Mouse (Mus musculus) left cerebral cortex, adult 2 months (tissue): ENCODE results near the gene Prkar1b. TPM values are rescaled to one million over a fixed set of nuclear protein-coding genes. Genes with fewer than 3 reads are reported as not detected.
A peak's percentile ranks its signal among the peaks of the same experiment; 100 is the strongest.

Experiments used
- DNase-seq, 2 experiments: peaks; one replicate each; pipeline ENCODE4 v3.0.0; 2021 to 2022; ENCODE audit warnings: low spot score in 2 of 2, mixed read lengths in 1 of 2; ENCODE audit errors: extremely low spot score in 1 of 2
- H3K27ac ChIP-seq: fragments of 200-600 bp; 2 replicates; pipeline ENCODE4 v1.8.1; 2022
- H3K4me3 ChIP-seq: fragments of 200-600 bp; 2 replicates; pipeline ENCODE4 v1.8.1; 2022
- CTCF ChIP-seq: fragments of 200-600 bp; IDR thresholded peaks from 2 replicates; pipeline ENCODE4 v1.8.1; 2022; ENCODE audit warnings: antibody characterized with exemption, mild to moderate bottlenecking, moderate library complexity
- intact Hi-C: fragments of 180-260 bp; cut with DNase I; formaldehyde crosslinking; loops from one replicate; pipeline ENCODE4 v1.15.1; 2025
- total RNA-seq, 2 experiments: library from RNA; stranded (reverse); gene quantifications; 2 replicates each; pipeline ENCODE4 v1.2.3; 2021

Prkar1b gene
- total RNA-seq, 2 experiments from 2014 or later, result 767 to 781 TPM

- peak; percentile 82 for TF ChIP-seq CTCF
- Histone ChIP-seq H3K4me3 (no peak overlapping the region), H3K27ac (no peak overlapping the region)
- DNase-seq, result peak; percentile 59 to 76
- intact Hi-C loops, result loop anchor here (2.0 kb wide), 1 partner anchor 104 kb away; no protein-coding TSS in a partner anchor
Measured at GRCm38 (mm10) chr5:139075125-139075524, 74.7 kb downstream of the Prkar1b start.

GRCm38 (mm10) chr5:139073977-139074376 lies 75.8 kb downstream of the Prkar1b start:
- TF ChIP-seq CTCF, result no peak
- no peak overlapping the region for H3K27ac ChIP-seq
- intact Hi-C loops, result loop anchor here (2.0 kb wide), 1 partner anchor 105 kb away; no protein-coding TSS in a partner anchor
- no peak overlapping the region for H3K4me3 ChIP-seq
- no peak for DNase-seq

GRCm38 (mm10) chr5:139072866-139073265 lies 76.9 kb downstream of the Prkar1b start:
- Histone ChIP-seq H3K4me3 (no peak overlapping the region), H3K27ac (no peak overlapping the region)
- intact Hi-C loops, result no loop called here
- TF ChIP-seq CTCF, result no peak
- DNase-seq, result no peak

- H3K27ac ChIP-seq, result no peak overlapping the region
- DNase-seq, result no peak
- intact Hi-C loops, result no loop called here
- no peak for TF ChIP-seq CTCF
- H3K4me3 ChIP-seq, result no peak overlapping the region
Measured at GRCm38 (mm10) chr5:139066861-139067614, 82.8 kb downstream of the Prkar1b start.

- H3K4me3 ChIP-seq, result no peak overlapping the region
- intact Hi-C loops, result no loop called here
- H3K27ac ChIP-seq, result no peak overlapping the region
- no peak for TF ChIP-seq CTCF
- DNase-seq, result no peak
Measured at GRCm38 (mm10) chr5:139064611-139065010, 85.2 kb downstream of the Prkar1b start.

- Histone ChIP-seq H3K27ac (no peak overlapping the region), H3K4me3 (no peak overlapping the region)
- DNase-seq, result no peak
- no peak for TF ChIP-seq CTCF
- intact Hi-C loops, result no loop called here
Measured at GRCm38 (mm10) chr5:139061680-139062079, 88.1 kb downstream of the Prkar1b start.

- no peak for TF ChIP-seq CTCF
- intact Hi-C loops, result no loop called here
- Histone ChIP-seq H3K27ac (no peak overlapping the region), H3K4me3 (no peak overlapping the region)
- no peak for DNase-seq
Measured at GRCm38 (mm10) chr5:139060460-139061051, 89.2 kb downstream of the Prkar1b start.

- no peak overlapping the region for H3K27ac ChIP-seq
- no peak overlapping the region for H3K4me3 ChIP-seq
- no peak for DNase-seq
- no peak for TF ChIP-seq CTCF
- intact Hi-C loops, result no loop called here
Measured at GRCm38 (mm10) chr5:139053176-139053575, 96.6 kb downstream of the Prkar1b start.

- peak; percentile 46 to 58 for DNase-seq
- TF ChIP-seq CTCF, result no peak
- H3K27ac ChIP-seq, result 0 out of 2 replicates have a peak overlapping the region, but pooled peaks have one; percentile 33
- H3K4me3 ChIP-seq, result no peak overlapping the region
- intact Hi-C loops, result no loop called here
Measured at GRCm38 (mm10) chr5:139051276-139051675, 98.5 kb downstream of the Prkar1b start.

GRCm38 (mm10) chr5:139049367-139049766 lies 100.4 kb downstream of the Prkar1b start:
- Histone ChIP-seq H3K27ac (peak overlapping the region; percentile 57), H3K4me3 (no peak overlapping the region)
- no peak for TF ChIP-seq CTCF
- DNase-seq, result no peak
- intact Hi-C loops, result no loop called here

- H3K4me3 ChIP-seq, result no peak overlapping the region
- no peak for TF ChIP-seq CTCF
- intact Hi-C loops, result no loop called here
- DNase-seq, result no peak
- H3K27ac ChIP-seq, result no peak overlapping the region
Measured at GRCm38 (mm10) chr5:139047171-139047570, 102.6 kb downstream of the Prkar1b start.

- Histone ChIP-seq H3K27ac (no peak overlapping the region), H3K4me3 (no peak overlapping the region)
- no peak for DNase-seq
- intact Hi-C loops, result no loop called here
- TF ChIP-seq CTCF, result no peak
Measured at GRCm38 (mm10) chr5:139046636-139047035, 103.2 kb downstream of the Prkar1b start.
